8 mouse cellular contexts compared by ENCODE assay signal in the genomic region with DNA sequence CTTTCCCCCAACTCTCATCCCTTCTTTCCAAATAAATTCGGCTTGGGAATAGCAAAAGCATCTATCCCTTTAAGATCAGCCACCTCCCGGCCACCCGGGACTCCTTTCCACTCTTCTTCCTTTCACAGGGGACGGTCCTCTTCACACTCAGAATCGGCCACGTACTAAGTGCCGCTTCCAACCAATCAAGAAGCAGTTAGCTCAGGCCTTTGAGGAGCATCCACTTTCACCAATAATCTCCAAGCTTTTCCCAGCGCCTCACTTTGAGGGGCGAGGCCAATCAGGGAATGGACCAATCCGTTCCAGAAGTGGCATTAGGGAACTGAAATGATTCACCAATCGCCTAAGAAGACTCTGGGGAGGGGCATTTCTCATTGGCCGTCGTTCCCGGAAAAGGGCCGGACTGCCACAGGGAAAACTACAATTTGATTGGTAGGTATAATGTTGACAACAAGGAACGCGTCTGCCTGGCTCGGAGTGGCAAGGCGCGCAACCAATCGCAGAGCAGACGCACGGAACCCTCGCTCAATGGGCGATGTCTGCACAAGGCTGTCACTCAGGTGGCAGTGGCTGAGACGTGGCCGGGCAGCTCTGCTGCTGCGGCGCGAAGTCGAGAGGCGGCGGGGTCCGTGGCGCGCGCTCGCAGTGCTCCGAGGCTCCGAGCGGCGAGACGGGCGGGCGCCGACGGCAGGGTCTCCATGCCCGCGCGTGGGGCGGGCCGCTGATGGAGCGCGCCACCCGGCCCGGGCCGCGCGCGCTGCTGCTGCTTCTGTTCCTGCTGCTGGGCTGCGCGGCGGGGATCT. TPM values are rescaled to one million over a fixed set of nuclear protein-coding genes. Genes with fewer than 3 reads are reported as not detected.
DNase-seq lines count a peak whose midpoint lies in the region; ATAC-seq lines count a peak whose summit lies in the region.

A gene (plus strand): TSS at position 514 of the 803 bp plus-strand sequence.

- peak within 1 kb of the TSS; percentile 84 for H3K4me3 ChIP-seq in hindbrain, embryonic 12.5 days

- under 1% methylated on average over 59 of the region's 63 CpGs for WGBS in hindbrain, embryonic 12.5 days

- peak within 1 kb of the TSS; percentile 88 for H3K27ac ChIP-seq in hindbrain, embryonic 12.5 days

- peak; percentile 99 for ATAC-seq in hindbrain, embryonic 12.5 days (ENCODE audit: low FRiP score)

- H3K9me3 ChIP-seq in hindbrain, embryonic 12.5 days (replicated peaks): no peaks in the 10 kb centered on the region

- H3K4me2 ChIP-seq in hindbrain, embryonic 12.5 days (replicated peaks): peak within 1 kb of the TSS; percentile 62

- H3K36me3 ChIP-seq in hindbrain, embryonic 12.5 days: no peaks in the 10 kb centered on the region

- H3K4me1 ChIP-seq in hindbrain, embryonic 12.5 days: peaks cover 24% of the 10 kb centered on the region

- peak; percentile 99 for DNase-seq in NIH3T3 (ENCODE audit: low read depth)
- peak; percentile 97 to 99 for DNase-seq in cerebellum, postnatal 10 days
- DNase-seq in frontal cortex, postnatal 10 days (ENCODE audit: low spot score in 2 of 2): peak; percentile 99 to 100
- DNase-seq in layer of hippocampus, postnatal 14 days (ENCODE audit: low spot score in 2 of 2): peak; percentile 98 to 100
- peak; percentile 97 for DNase-seq in lung, postnatal 14 days
- DNase-seq in retina, adult 2 months (ENCODE audit: low read depth, low spot score): peak; percentile 99
- peak; percentile 94 to 98 for DNase-seq in thymus, postnatal 36 days

- H3K27me3 ChIP-seq in hindbrain, embryonic 12.5 days: no peaks in the 10 kb centered on the region

- peak within 1 kb of the TSS; percentile 81 for H3K9ac ChIP-seq in hindbrain, embryonic 12.5 days

RNA-seq across cellular contexts. Expression of the gene that starts here (rescaled TPM):
- 16.1 and 17.6 TPM in 2 replicates for polyA plus RNA-seq in hindbrain, embryonic 12.5 days (2016; fragmentation: Nextera tagmentation; extraction: Ambion mirVana)
- total RNA-seq in layer of hippocampus, postnatal 14 days (2021): 10 to 100 TPM; 24.7 to 24.8 TPM

Comparison
In these comparisons a context has a peak if more than half of its experiments do, and no peak if none do; other contexts are left out.
1. Peak in every context shown above with its lines: DNase-seq, ATAC-seq, H3K4me3 ChIP-seq and H3K27ac ChIP-seq.